Mouse (Mus musculus) C2C12 (cell line): ENCODE measurements around the gene Cdyl. TPM values are rescaled to one million over a fixed set of nuclear protein-coding genes. Genes with fewer than 3 reads are reported as not detected.

Experiments used
- H3K27me3 ChIP-seq: one replicate; pipeline ENCODE4 v1.6.1; 2011; ENCODE audit not compliant: control insufficient read depth, insufficient read depth, insufficient read length
- H3K36me3 ChIP-seq: one replicate; pipeline ENCODE4 v1.6.1; 2011; ENCODE audit not compliant: control insufficient read depth, insufficient read depth
- H3K4me3 ChIP-seq: one replicate; pipeline ENCODE4 v1.5.1; 2011; ENCODE audit warnings: mild to moderate bottlenecking, control low read depth; ENCODE audit not compliant: poor library complexity, insufficient read depth, severe bottlenecking
- H3K79me2 ChIP-seq: one replicate; pipeline ENCODE4 v1.6.1; 2011; ENCODE audit not compliant: control insufficient read depth, insufficient read depth
- H3K79me3 ChIP-seq: one replicate; pipeline ENCODE4 v1.6.1; 2011; ENCODE audit warnings: low read depth, control low read depth
- H3ac ChIP-seq: one replicate; pipeline ENCODE3; 2011; ENCODE audit warnings: low read depth; ENCODE audit not compliant: control insufficient read depth, insufficient read length
- CEBPB ChIP-seq: IDR thresholded peaks from one replicate; pipeline ENCODE4 v1.6.1; 2011; ENCODE audit warnings: low read depth, mild to moderate bottlenecking, control low read depth, moderate library complexity
- CTCF ChIP-seq: IDR thresholded peaks from one replicate; pipeline ENCODE4 v1.5.1; 2011; ENCODE audit not compliant: control insufficient read depth, insufficient read depth, insufficient read length
- FOSL1 ChIP-seq: IDR thresholded peaks from one replicate; pipeline ENCODE4 v1.8.0; 2011; ENCODE audit warnings: mild to moderate bottlenecking, low read length; ENCODE audit not compliant: poor library complexity, insufficient read depth, severe bottlenecking
- MAX ChIP-seq: IDR thresholded peaks from one replicate; pipeline ENCODE4 v1.6.1; 2011; ENCODE audit warnings: mild to moderate bottlenecking, control low read depth
- MYOD1 ChIP-seq: IDR thresholded peaks from one replicate; pipeline ENCODE4 v1.6.1; 2011; ENCODE audit warnings: low read depth; ENCODE audit not compliant: control insufficient read depth, insufficient read length
- MYOG ChIP-seq: IDR thresholded peaks from one replicate; pipeline ENCODE4 v1.6.1; 2011; ENCODE audit not compliant: control insufficient read depth, insufficient read length; ENCODE audit errors: extremely low read depth
- USF1 ChIP-seq: IDR thresholded peaks from one replicate; pipeline ENCODE4 v1.6.1; 2011; ENCODE audit warnings: low read depth, mild to moderate bottlenecking, control low read depth, moderate library complexity
- polyA plus RNA-seq: library from polyadenylated mRNA; unstranded; fragments of >200 nt; fragmentation: generic; extraction: Trizol; gene quantifications from one replicate; pipeline ENCODE4 v1.2.1, GENCODE M21; 2012; ENCODE audit warnings: missing spikeins

Cdyl gene
- polyA plus RNA-seq, 1 experiment: 5.2 TPM

- H3K4me3 ChIP-seq: no peak overlapping the region
- peaks cover 4% of the 10 kb centered on the region for H3K27me3 ChIP-seq
- no peaks in the 10 kb centered on the region for H3K36me3 ChIP-seq
- no peak overlapping the region for H3ac ChIP-seq
- TF ChIP-seq MYOD1 (no peak), CTCF (no peak), MAX (no peak)
- H3K79me2 ChIP-seq: no peaks in the 10 kb centered on the region
- H3K79me3 ChIP-seq: no peaks in the 10 kb centered on the region
Observed at GRCm38 (mm10) chr13:35670875-35671274, 11.2 kb downstream of the Cdyl start.

GRCm38 (mm10) chr13:35676921-35677320 is 17.3 kb downstream of the Cdyl start:
- no peak for TF ChIP-seq MYOD1
- no peak for TF ChIP-seq FOSL1
- TF ChIP-seq CEBPB: no peak
- no peak for TF ChIP-seq CTCF
- TF ChIP-seq MYOG: no peak
- no peak for TF ChIP-seq USF1
- no peak for TF ChIP-seq MAX
- H3K79me2 ChIP-seq: no peaks in the 10 kb centered on the region
- no peaks in the 10 kb centered on the region for H3K27me3 ChIP-seq
- H3K79me3 ChIP-seq: no peaks in the 10 kb centered on the region
- no peak overlapping the region for H3K4me3 ChIP-seq
- H3K36me3 ChIP-seq: no peaks in the 10 kb centered on the region
- H3ac ChIP-seq: no peak overlapping the region

- Histone ChIP-seq H3K79me3 (no peaks in the 10 kb centered on the region), H3K27me3 (no peaks in the 10 kb centered on the region), H3ac (no peak overlapping the region), H3K36me3 (no peaks in the 10 kb centered on the region), H3K79me2 (no peaks in the 10 kb centered on the region), H3K4me3 (no peak overlapping the region)
- TF ChIP-seq CTCF (no peak), FOSL1 (no peak), MAX (no peak), CEBPB (no peak), MYOG (no peak), USF1 (no peak), MYOD1 (no peak)
Observed at GRCm38 (mm10) chr13:35677433-35678051, 17.9 kb downstream of the Cdyl start.

- no peaks in the 10 kb centered on the region for H3K79me3 ChIP-seq
- H3ac ChIP-seq: no peak overlapping the region
- no peaks in the 10 kb centered on the region for H3K36me3 ChIP-seq
- H3K27me3 ChIP-seq: no peaks in the 10 kb centered on the region
- no peaks in the 10 kb centered on the region for H3K79me2 ChIP-seq
- TF ChIP-seq CEBPB (no peak), USF1 (no peak), MAX (no peak), CTCF (no peak), MYOG (no peak), MYOD1 (no peak), FOSL1 (no peak)
- no peak overlapping the region for H3K4me3 ChIP-seq
Observed at GRCm38 (mm10) chr13:35678691-35679090, 19.1 kb downstream of the Cdyl start.

GRCm38 (mm10) chr13:35681361-35681760 is 21.7 kb downstream of the Cdyl start:
- Histone ChIP-seq H3K79me3 (no peaks in the 10 kb centered on the region), H3ac (no peak overlapping the region), H3K36me3 (no peaks in the 10 kb centered on the region), H3K27me3 (no peaks in the 10 kb centered on the region), H3K79me2 (no peaks in the 10 kb centered on the region), H3K4me3 (no peak overlapping the region)
- no peak for TF ChIP-seq MYOG
- no peak for TF ChIP-seq CTCF
- no peak for TF ChIP-seq MYOD1
- TF ChIP-seq USF1: no peak
- TF ChIP-seq MAX: no peak
- no peak for TF ChIP-seq CEBPB
- no peak for TF ChIP-seq FOSL1

- Histone ChIP-seq H3K79me2 (no peaks in the 10 kb centered on the region), H3K4me3 (no peak overlapping the region), H3ac (no peak overlapping the region), H3K36me3 (no peaks in the 10 kb centered on the region), H3K27me3 (no peaks in the 10 kb centered on the region), H3K79me3 (no peaks in the 10 kb centered on the region)
- TF ChIP-seq MYOG (no peak), FOSL1 (no peak), CTCF (no peak), MYOD1 (no peak), CEBPB (no peak), MAX (no peak), USF1 (no peak)
Observed at GRCm38 (mm10) chr13:35686273-35686672, 26.6 kb downstream of the Cdyl start.
